Mouse (Mus musculus) mouse trophoblast stem cell (cell line): Measurements from ENCODE around the gene Ppp1r12b.

ENCODE experiments used
- in situ Hi-C, 2 experiments: fragments of 300-500 bp; cut with MseI, MboI; formaldehyde crosslinking; loops; 2 replicates in 1 of 2; 3 replicates in 1 of 2; pipeline ENCODE4 v1.15.1; 2025

Gene Ppp1r12b

DNA sequence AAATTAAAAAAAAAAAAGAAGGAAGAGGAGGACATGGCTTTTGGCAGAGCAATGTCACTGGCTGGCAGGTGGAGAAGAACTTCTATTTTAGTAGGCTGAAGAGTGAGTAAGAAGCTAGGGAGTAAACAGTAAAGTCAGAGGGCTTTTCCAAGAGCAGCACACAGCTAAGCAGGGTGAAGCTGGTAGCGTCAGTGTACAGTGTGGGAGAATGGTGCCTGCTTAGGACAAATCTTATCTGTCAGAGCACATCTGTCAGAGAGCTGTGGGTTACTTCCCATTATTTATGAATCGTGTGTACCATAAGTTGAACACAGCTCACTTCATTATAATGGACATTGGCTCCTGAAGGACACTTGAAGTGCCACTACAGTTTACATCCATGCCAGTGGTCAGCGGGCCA lies 102.9 kb downstream of the Ppp1r12b start:
- in situ Hi-C loops: loop anchor here (5.0 to 10.0 kb wide), 2 partner anchors 108 to 205 kb away; partner anchors contain the start of gene Syt2 (in 1 of the 2)

DNA sequence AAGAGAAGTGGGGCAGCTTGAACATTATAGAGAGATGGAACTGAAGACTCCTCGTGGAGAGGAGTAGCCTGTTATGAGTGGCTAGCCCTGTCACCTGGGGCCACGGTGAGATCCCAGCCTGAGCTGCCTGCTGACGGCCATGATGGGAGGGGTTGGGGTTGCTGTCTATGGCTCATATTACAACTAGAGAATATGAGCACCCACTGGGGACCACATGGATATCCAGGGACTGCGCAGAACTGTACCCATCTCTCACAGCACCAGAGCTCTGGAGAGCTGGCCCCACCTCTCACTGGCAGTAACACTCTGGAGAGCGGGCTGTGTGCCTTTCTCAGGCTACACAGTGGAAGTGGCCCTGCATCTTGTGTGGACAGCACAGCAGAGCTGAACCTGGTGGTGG lies 104.5 kb downstream of the Ppp1r12b start:
- in situ Hi-C loops: loop anchor here (5.0 to 10.0 kb wide), 2 partner anchors 106 to 204 kb away; partner anchors contain the start of gene Syt2 (in 1 of the 2)

DNA sequence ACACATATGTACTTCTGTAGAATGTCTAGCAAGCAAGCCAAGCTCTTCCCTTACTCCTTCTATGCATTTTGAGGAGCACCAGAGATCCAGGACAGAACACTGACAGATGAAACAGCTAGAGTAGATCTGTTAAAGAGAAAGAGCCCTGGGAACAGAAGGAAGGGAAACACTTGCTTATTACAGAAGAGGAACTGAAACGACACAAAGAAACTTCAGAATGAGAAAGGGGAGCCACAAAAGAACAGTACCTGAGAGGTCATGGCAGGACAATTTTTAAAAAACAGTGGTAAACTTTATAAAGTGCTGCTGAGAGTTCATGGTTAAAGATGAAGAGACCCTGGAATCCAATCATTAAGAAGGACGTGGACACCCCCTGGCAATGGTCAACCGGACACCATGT lies 105.4 kb downstream of the Ppp1r12b start:
- in situ Hi-C loops: loop anchor here (5.0 to 10.0 kb wide), 2 partner anchors 106 to 203 kb away; partner anchors contain the start of gene Syt2 (in 1 of the 2)

GRCm38 (mm10) chr1:134847851-134848250 lies 107.9 kb downstream of the Ppp1r12b start:
- in situ Hi-C loops: loop anchor here in 1 of 2 experiments (25.0 kb wide), 1 partner anchor 186 kb away; no protein-coding TSS in a partner anchor

GRCm38 (mm10) chr1:134846295-134846988 lies 109.3 kb downstream of the Ppp1r12b start:
- in situ Hi-C loops: loop anchor here in 1 of 2 experiments (25.0 kb wide), 1 partner anchor 184 kb away; no protein-coding TSS in a partner anchor

DNA sequence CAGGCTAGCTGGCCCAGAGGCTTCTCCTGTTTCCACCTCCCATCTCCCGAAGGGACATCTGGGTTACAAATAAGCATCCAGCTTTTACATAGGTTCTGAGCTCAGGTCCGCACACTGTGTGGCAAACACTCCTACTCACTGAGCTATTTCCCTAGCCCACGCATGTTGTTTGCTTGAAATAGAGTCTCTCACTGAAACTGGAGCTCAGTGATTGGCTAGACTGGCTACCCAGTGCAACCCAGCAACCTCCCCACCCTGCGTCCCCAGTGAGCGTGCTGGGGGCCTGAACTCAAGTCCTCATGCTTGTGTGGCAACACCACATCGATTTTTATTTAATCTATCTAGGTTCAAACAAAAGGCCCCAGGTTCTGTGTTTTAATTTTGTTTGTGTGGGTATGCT lies 112.4 kb downstream of the Ppp1r12b start:
- in situ Hi-C loops: loop anchor here in 1 of 2 experiments (25.0 kb wide), 1 partner anchor 181 kb away; no protein-coding TSS in a partner anchor

DNA sequence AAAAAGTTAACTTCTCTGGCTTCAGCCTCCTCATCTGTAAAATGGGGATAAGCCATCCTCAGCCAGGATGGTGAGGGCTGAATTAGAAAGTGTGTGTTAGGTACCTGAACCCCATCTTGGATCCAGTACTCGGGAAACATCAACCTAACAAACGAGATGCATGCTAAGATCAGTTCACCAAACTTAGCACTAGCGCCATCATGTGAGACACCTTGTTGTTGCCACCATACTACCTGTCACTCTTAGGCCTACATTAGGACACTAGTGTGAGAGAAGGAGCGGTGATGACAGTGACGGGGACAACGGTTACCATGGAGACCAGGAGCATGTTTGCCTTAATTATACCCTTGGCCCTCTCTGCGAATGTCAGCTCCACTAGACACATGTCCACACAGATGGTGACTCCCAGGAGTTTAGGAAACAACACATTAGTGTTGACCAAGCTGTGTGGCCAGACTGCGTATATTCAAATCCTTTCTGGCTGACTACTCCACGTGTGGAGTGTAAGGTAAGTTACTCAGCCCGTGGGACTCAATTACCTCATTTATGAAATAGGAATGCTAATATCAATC lies 118.7 kb downstream of the Ppp1r12b start:
- in situ Hi-C loops: loop anchor here in 1 of 2 experiments (25.0 kb wide), 1 partner anchor 175 kb away; no protein-coding TSS in a partner anchor

- in situ Hi-C loops: loop anchor here in 1 of 2 experiments (25.0 kb wide), 1 partner anchor 169 kb away; no protein-coding TSS in a partner anchor
Observed at GRCm38 (mm10) chr1:134830881-134831280, 124.9 kb downstream of the Ppp1r12b start.

GRCm38 (mm10) chr1:134829635-134830034 lies 126.1 kb downstream of the Ppp1r12b start:
- in situ Hi-C loops: loop anchor here in 1 of 2 experiments (25.0 kb wide), 1 partner anchor 167 kb away; no protein-coding TSS in a partner anchor

GRCm38 (mm10) chr1:134824896-134825295 lies 130.8 kb downstream of the Ppp1r12b start:
- in situ Hi-C loops: loop anchor here in 1 of 2 experiments (25.0 kb wide), 1 partner anchor 163 kb away; no protein-coding TSS in a partner anchor

DNA sequence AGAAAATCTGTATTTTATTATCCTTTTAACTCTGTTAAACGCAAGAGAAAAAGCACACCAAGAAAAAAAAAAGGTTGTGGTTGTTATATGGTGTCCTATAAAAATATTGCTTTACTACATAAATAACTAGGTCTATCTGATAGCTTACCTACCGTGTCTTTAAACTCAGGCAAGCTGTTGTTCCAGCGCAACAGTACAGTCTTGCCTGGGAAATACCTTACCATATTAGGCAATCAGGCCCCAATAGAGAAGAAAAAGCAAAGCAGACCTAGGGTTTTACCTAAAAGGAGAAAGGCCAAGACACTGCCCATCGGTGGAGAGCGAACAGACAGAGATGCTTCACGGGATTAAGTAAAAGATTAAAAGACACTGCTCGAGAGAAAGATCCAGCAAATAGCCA lies 131.9 kb downstream of the Ppp1r12b start:
- in situ Hi-C loops: no loop called here

DNA sequence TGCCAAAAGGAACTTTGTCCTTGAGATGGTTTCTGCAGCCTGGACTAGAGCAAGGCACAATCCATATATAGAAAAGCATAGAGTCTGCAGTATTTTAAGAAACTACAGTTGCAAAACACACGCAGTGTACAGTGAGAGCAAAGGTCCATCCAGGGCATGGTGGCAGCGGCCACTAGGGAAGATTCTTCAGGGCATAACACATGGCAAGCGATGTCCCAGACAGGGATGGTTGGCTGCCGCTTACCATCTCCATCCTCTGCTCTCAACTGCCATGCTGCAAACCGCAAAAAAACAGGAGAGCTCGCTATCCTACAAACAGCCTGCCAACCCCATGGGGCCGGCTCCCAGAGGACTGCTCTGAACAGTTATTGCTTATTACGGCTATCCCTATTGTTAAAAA lies 132.4 kb downstream of the Ppp1r12b start:
- in situ Hi-C loops: no loop called here

- in situ Hi-C loops: no loop called here
Observed at GRCm38 (mm10) chr1:134820882-134821281, 134.9 kb downstream of the Ppp1r12b start.

GRCm38 (mm10) chr1:134819196-134819595 lies 136.5 kb downstream of the Ppp1r12b start:
- in situ Hi-C loops: no loop called here

DNA sequence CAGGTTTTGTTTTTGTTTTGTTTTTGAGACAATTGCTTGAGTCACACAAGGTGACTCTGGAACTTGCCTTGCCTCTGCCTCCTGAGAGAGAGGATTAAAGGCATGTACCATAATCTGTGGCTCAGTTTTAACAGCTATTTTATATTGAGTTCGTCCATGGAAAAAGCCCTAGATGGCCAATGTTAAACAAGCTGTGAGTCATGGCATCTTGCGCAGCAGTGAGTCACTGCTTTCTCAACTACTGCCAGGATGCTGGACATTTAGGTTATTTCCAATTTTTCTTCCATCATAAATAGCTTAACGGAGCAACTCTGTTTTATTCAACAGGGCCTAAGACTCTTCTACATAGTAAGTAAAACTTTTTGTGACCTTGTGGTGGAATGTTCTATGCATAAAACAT lies 137.0 kb downstream of the Ppp1r12b start:
- in situ Hi-C loops: no loop called here

GRCm38 (mm10) chr1:134817916-134818595 lies 137.7 kb downstream of the Ppp1r12b start:
- in situ Hi-C loops: no loop called here

DNA sequence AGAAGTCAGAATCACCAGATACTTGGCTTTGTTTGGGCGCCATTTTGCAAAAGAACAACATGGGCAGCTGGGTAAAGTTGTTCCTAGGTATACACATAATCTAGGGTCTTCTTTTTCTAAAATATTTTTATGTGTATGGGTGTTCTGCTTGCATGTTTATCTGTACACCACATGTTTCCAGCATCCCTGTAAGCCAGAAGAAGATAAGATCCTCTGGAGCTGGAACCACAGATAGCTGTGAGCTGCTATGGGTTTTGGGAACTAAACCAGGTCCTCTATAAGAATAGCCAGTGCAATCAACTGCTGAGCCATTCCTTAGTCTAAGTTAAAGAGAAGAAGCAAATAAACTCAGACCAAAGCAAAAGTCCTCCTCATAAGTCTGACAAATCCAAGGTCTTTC lies 138.6 kb downstream of the Ppp1r12b start:
- in situ Hi-C loops: no loop called here

GRCm38 (mm10) chr1:134816617-134817016 lies 139.1 kb downstream of the Ppp1r12b start:
- in situ Hi-C loops: no loop called here

DNA sequence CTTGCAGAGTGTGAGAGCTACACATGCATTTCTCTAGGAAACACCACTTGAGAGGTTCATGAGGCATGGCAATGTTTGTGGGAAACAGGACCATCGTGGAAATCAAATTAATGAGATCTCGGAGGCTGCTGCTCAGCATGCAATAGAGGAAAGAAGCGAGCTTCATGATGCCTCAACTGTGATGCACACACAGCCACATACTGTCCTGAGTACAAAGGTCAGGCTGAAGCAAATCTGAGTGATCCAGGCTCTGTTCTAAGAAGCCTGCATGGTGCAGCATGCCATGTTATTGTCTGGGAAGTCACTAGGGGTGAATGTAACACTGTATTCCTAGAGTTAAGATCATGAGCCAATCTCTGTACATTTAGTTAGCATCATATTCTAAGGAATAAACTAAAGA lies 140.0 kb downstream of the Ppp1r12b start:
- in situ Hi-C loops: no loop called here

DNA sequence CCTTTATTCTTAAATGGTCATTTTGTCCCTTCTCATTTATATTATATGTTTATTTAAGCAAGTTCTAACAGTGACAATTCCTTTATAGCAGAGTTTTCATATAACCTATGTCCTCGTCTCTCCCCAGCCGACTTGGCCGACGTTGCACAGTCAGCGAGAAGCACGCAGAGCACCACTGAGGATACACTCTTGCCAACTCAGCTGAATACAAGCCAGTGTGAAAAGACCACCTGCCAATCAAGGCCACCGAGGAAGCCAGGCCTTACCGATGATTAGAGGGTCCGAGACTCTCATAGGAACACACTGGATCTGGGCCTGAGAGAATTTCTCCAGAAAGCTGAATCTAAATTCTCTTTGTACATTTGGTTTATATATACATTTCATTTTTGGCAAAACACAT lies 150.3 kb downstream of the Ppp1r12b start:
- in situ Hi-C loops: no loop called here

DNA sequence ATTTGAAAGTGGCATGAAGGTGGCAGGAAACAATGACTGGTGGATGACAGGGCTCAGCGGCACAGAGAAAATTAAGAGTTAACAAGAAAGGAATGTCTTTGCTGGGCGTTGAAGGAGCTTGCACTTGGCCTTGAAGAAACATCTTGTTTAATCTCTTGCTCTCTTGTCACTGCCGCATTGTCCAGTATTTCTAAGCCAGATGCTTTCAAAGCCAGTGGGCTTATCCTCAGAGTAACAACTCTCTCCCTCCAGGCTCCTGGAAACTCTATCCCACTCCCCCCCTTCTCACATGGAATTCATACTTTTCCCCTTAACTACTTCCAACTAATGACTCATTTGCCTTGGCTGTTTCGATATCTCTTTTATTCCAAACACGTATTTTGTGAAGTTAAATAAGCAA lies 151.4 kb downstream of the Ppp1r12b start:
- in situ Hi-C loops: no loop called here
